Mouse (Mus musculus) embryonic fibroblast, embryonic 13.5 days (primary cell): ENCODE results near the gene Gm21704.
"Not testable (repeated sequence)": the region's sequence is repeated elsewhere in the genome, so short reads cannot be mapped to it uniquely, and the experiment has no call there.

ENCODE experiments used
- CTCF ChIP-seq: IDR thresholded peaks from 2 replicates; pipeline ENCODE4 v1.5.1; 2011; ENCODE audit warnings: mild to moderate bottlenecking, control low read depth, low read length, moderate library complexity, borderline replicate concordance; ENCODE audit not compliant: insufficient read depth
- POLR2A ChIP-seq: IDR thresholded peaks from 2 replicates; pipeline ENCODE4 v1.6.1; 2011; ENCODE audit warnings: low read depth, mild to moderate bottlenecking, control low read depth, low read length, moderate library complexity

- TF ChIP-seq POLR2A, CTCF: not testable (repeated sequence)
Measured at GRCm38 (mm10) chrY:3345229-3345628, 64.7 kb downstream of the Gm21704 start, which contains the start of gene Gm21693.
